Mouse (Mus musculus) myocyte (in vitro differentiated cells): ENCODE data around the gene Gm27021.

Experiments
- CEBPB ChIP-seq: IDR thresholded peaks from 2 replicates; pipeline ENCODE4 v1.6.1; 2011; ENCODE audit warnings: mild to moderate bottlenecking, moderate library complexity; ENCODE audit not compliant: poor library complexity, insufficient read depth, severe bottlenecking
- MAX ChIP-seq: IDR thresholded peaks from one replicate; pipeline ENCODE4 v1.6.1; 2011; ENCODE audit warnings: low read depth, mild to moderate bottlenecking, control low read depth
- MYOD1 ChIP-seq, 3 experiments: IDR thresholded peaks; one replicate each; pipeline ENCODE4 v1.6.1; 2011; ENCODE audit warnings: control low read depth in 2 of 3, low read depth in 2 of 3, mild to moderate bottlenecking in 2 of 3, moderate library complexity in 1 of 3; ENCODE audit not compliant: insufficient read length in 2 of 3, control insufficient read depth in 1 of 3
- MYOG ChIP-seq, 3 experiments: IDR thresholded peaks; one replicate each; pipeline ENCODE4 v1.6.1; 2011; ENCODE audit warnings: control low read depth in 2 of 3, low read depth in 2 of 3, mild to moderate bottlenecking in 2 of 3; ENCODE audit not compliant: insufficient read length in 2 of 3, control insufficient read depth in 1 of 3, insufficient read depth in 1 of 3
- POLR2A ChIP-seq: IDR thresholded peaks from one replicate; pipeline ENCODE4 v1.6.1; 2011; ENCODE audit warnings: low read depth, mild to moderate bottlenecking, control low read depth, moderate library complexity; ENCODE audit not compliant: insufficient read length
- SRF ChIP-seq: IDR thresholded peaks from one replicate; pipeline ENCODE4 v1.6.1; 2011; ENCODE audit warnings: low read depth; ENCODE audit not compliant: control insufficient read depth, insufficient read length
- TCF3 ChIP-seq: IDR thresholded peaks from one replicate; pipeline ENCODE4 v1.6.1; 2011; ENCODE audit warnings: low read depth, control low read depth; ENCODE audit not compliant: insufficient read length
- USF1 ChIP-seq: IDR thresholded peaks from one replicate; pipeline ENCODE4 v1.6.1; 2011; ENCODE audit warnings: low read depth, mild to moderate bottlenecking, control low read depth, moderate library complexity

GRCm38 (mm10) chr8:120618110-120618509 is 49.8 kb downstream of the Gm27021 start:
- TF ChIP-seq POLR2A (no peak), MAX (no peak), MYOG (IDR thresholded peaks at IDR 0.05; ENCODE audit: control insufficient read depth in 1 of 3, insufficient read depth in 1 of 3, insufficient read length in 2 of 3, low read depth in 2 of 3) (no peak), USF1 (no peak), TCF3 (no peak), SRF (no peak), MYOD1 (IDR thresholded peaks at IDR 0.05; ENCODE audit: control insufficient read depth in 1 of 3, insufficient read length in 2 of 3, low read depth in 2 of 3) (no peak), CEBPB (no peak)
